Mouse (Mus musculus): Measurements from ENCODE around the gene Amer3.
A peak's percentile ranks its signal among the peaks of the same experiment; 100 is the strongest.
"Not testable (repeated sequence)": the region's sequence is repeated elsewhere in the genome, so short reads cannot be mapped to it uniquely, and the experiment has no call there.

The Amer3 gene

GRCm38 (mm10) chr1:34578851-34579781 is at the start of gene Amer3:
Amer3 (plus strand) TSS chr1:34579657.
- DNase-seq (ENCODE audit: low spot score in 2 of 2), result peak in 1 of 2 experiments; percentile 8

GRCm38 (mm10) chr1:34534574-34534973 is 44.9 kb upstream of the Amer3 start:
- not testable (repeated sequence) for DNase-seq (ENCODE audit: low spot score in 2 of 2)

GRCm38 (mm10) chr1:34535043-34535698 is 44.3 kb upstream of the Amer3 start, which contains the start of gene Cfc1:
Cfc1 (plus strand) TSS chr1:34535648.
- DNase-seq (ENCODE audit: low spot score in 2 of 2), result not testable (repeated sequence)

GRCm38 (mm10) chr1:34536291-34536766 is 43.1 kb upstream of the Amer3 start:
- no peak for DNase-seq (ENCODE audit: low spot score in 2 of 2)

GRCm38 (mm10) chr1:34536767-34537485 is 42.5 kb upstream of the Amer3 start:
- no peak for DNase-seq (ENCODE audit: low spot score in 2 of 2)

- no peak for DNase-seq (ENCODE audit: low spot score in 2 of 2)
Observed at GRCm38 (mm10) chr1:34547074-34547473, 32.4 kb upstream of the Amer3 start.

- DNase-seq (ENCODE audit: low spot score in 2 of 2), result no peak
Observed at GRCm38 (mm10) chr1:34553690-34554089, 25.8 kb upstream of the Amer3 start.

- no peak for DNase-seq (ENCODE audit: low spot score in 2 of 2)
Observed at GRCm38 (mm10) chr1:34554275-34554674, 25.2 kb upstream of the Amer3 start.

GRCm38 (mm10) chr1:34560843-34561242 is 18.6 kb upstream of the Amer3 start, which contains the start of gene Prss40:
Prss40 (minus strand) TSS chr1:34560943.
- DNase-seq (ENCODE audit: low spot score in 2 of 2), result no peak

GRCm38 (mm10) chr1:34564383-34565045 is 14.9 kb upstream of the Amer3 start:
- DNase-seq (ENCODE audit: low spot score in 2 of 2), result no peak

- no peak for DNase-seq (ENCODE audit: low spot score in 2 of 2)
Observed at GRCm38 (mm10) chr1:34568120-34568519, 11.3 kb upstream of the Amer3 start.

- no peak for DNase-seq (ENCODE audit: low spot score in 2 of 2)
Observed at GRCm38 (mm10) chr1:34569876-34570275, 9.6 kb upstream of the Amer3 start.

GRCm38 (mm10) chr1:34571431-34571830 is 8.0 kb upstream of the Amer3 start:
- DNase-seq (ENCODE audit: low spot score in 2 of 2), result no peak

GRCm38 (mm10) chr1:34573221-34573620 is 6.2 kb upstream of the Amer3 start:
- DNase-seq (ENCODE audit: low spot score in 2 of 2), result no peak

GRCm38 (mm10) chr1:34579782-34580356 is 412 bp downstream of the Amer3 start:
- DNase-seq (ENCODE audit: low spot score in 2 of 2), result no peak

GRCm38 (mm10) chr1:34582218-34582617 is 2.8 kb downstream of the Amer3 start:
- no peak for DNase-seq (ENCODE audit: low spot score in 2 of 2)

- DNase-seq (ENCODE audit: low spot score in 2 of 2), result no peak
Observed at GRCm38 (mm10) chr1:34583821-34584263, 4.4 kb downstream of the Amer3 start.

GRCm38 (mm10) chr1:34584736-34585135 is 5.3 kb downstream of the Amer3 start:
- DNase-seq (ENCODE audit: low spot score in 2 of 2), result no peak

- DNase-seq (ENCODE audit: low spot score in 2 of 2), result no peak
Observed at GRCm38 (mm10) chr1:34587298-34588096, 8.0 kb downstream of the Amer3 start.

- DNase-seq (ENCODE audit: low spot score in 2 of 2), result no peak
Observed at GRCm38 (mm10) chr1:34600000-34600399, 20.5 kb downstream of the Amer3 start.

Data from heart, adult 9 months (tissue).